Mouse (Mus musculus): ENCODE measurements at regions not wholly inside any gene's neighbourhood (a gene's known extent, or its start where the extent isn't known, plus 50 kb on each side); places are given as distances from the start of the nearest gene placed in this dataset.

GRCm38 (mm10) chr16:95821080-95821479 is 119.2 kb downstream of the Ets2 start:
- in situ Hi-C loops (cut with MboI; ENCODE audit: low sequenced_read_pairs): no loop called here

- in situ Hi-C loops (cut with MboI; ENCODE audit: low sequenced_read_pairs): no loop called here
Observed at GRCm38 (mm10) chr16:95820606-95821005, 118.7 kb downstream of the Ets2 start.

GRCm38 (mm10) chr16:95820013-95820412 is 118.1 kb downstream of the Ets2 start:
- in situ Hi-C loops (cut with MboI; ENCODE audit: low sequenced_read_pairs): no loop called here

GRCm38 (mm10) chr16:95815966-95816365 is 114.1 kb downstream of the Ets2 start:
- in situ Hi-C loops (cut with MboI; ENCODE audit: low sequenced_read_pairs): no loop called here

- in situ Hi-C loops (cut with MboI; ENCODE audit: low sequenced_read_pairs): no loop called here
Observed at GRCm38 (mm10) chr16:95815206-95815731, 113.4 kb downstream of the Ets2 start.

- in situ Hi-C loops (cut with MboI; ENCODE audit: low sequenced_read_pairs): no loop called here
Observed at GRCm38 (mm10) chr16:95814513-95815118, 112.7 kb downstream of the Ets2 start.

GRCm38 (mm10) chr16:95811092-95811491 is 109.2 kb downstream of the Ets2 start:
- in situ Hi-C loops (cut with MboI; ENCODE audit: low sequenced_read_pairs): no loop called here

GRCm38 (mm10) chr16:95809127-95809876 is 107.4 kb downstream of the Ets2 start:
- in situ Hi-C loops (cut with MboI; ENCODE audit: low sequenced_read_pairs): no loop called here

- in situ Hi-C loops (cut with MboI; ENCODE audit: low sequenced_read_pairs): no loop called here
Observed at GRCm38 (mm10) chr16:95806510-95806909, 104.6 kb downstream of the Ets2 start.

GRCm38 (mm10) chr16:95804199-95804598 is 102.3 kb downstream of the Ets2 start:
- in situ Hi-C loops (cut with MboI; ENCODE audit: low sequenced_read_pairs): no loop called here

- in situ Hi-C loops (cut with MboI; ENCODE audit: low sequenced_read_pairs): no loop called here
Observed at GRCm38 (mm10) chr16:95802641-95803040, 100.8 kb downstream of the Ets2 start.

GRCm38 (mm10) chr16:95802207-95802606 is 100.3 kb downstream of the Ets2 start:
- in situ Hi-C loops (cut with MboI; ENCODE audit: low sequenced_read_pairs): no loop called here

- in situ Hi-C loops (cut with MboI; ENCODE audit: low sequenced_read_pairs): no loop called here
Observed at GRCm38 (mm10) chr16:95800911-95801442, 99.1 kb downstream of the Ets2 start.

- in situ Hi-C loops (cut with MboI; ENCODE audit: low sequenced_read_pairs): no loop called here
Observed at GRCm38 (mm10) chr16:95798582-95798981, 96.7 kb downstream of the Ets2 start.

GRCm38 (mm10) chr16:95798099-95798498 is 96.2 kb downstream of the Ets2 start:
- in situ Hi-C loops (cut with MboI; ENCODE audit: low sequenced_read_pairs): no loop called here

GRCm38 (mm10) chr16:95797141-95797540 is 95.3 kb downstream of the Ets2 start:
- in situ Hi-C loops (cut with MboI; ENCODE audit: low sequenced_read_pairs): no loop called here

GRCm38 (mm10) chr16:95794876-95795275 is 93.0 kb downstream of the Ets2 start:
- in situ Hi-C loops (cut with MboI; ENCODE audit: low sequenced_read_pairs): no loop called here

- in situ Hi-C loops (cut with MboI; ENCODE audit: low sequenced_read_pairs): no loop called here
Observed at GRCm38 (mm10) chr16:95794281-95794727, 92.4 kb downstream of the Ets2 start.

GRCm38 (mm10) chr16:95790691-95791090 is 88.8 kb downstream of the Ets2 start:
- in situ Hi-C loops (cut with MboI; ENCODE audit: low sequenced_read_pairs): no loop called here

- in situ Hi-C loops (cut with MboI; ENCODE audit: low sequenced_read_pairs): no loop called here
Observed at GRCm38 (mm10) chr16:95789548-95789947, 87.7 kb downstream of the Ets2 start.

GRCm38 (mm10) chr16:95781681-95782080 is 79.8 kb downstream of the Ets2 start:
- in situ Hi-C loops (cut with MboI; ENCODE audit: low sequenced_read_pairs): no loop called here

GRCm38 (mm10) chr16:95780431-95780830 is 78.6 kb downstream of the Ets2 start:
- in situ Hi-C loops (cut with MboI; ENCODE audit: low sequenced_read_pairs): no loop called here

Data from CH12F3 (cell line).